Mouse (Mus musculus): ENCODE data around the gene Cog1.

GRCm38 (mm10) chr11:113652516-113652915, 3.5 kb downstream of the Cog1 start:
- TF ChIP-seq EP300 (IDR thresholded peaks at IDR 0.05; ENCODE audit: low read depth) (no peak), CTCF (IDR thresholded peaks at IDR 0.05; ENCODE audit: low read depth) (no peak)

Measured in heart, postnatal 0 days (tissue).